Mouse (Mus musculus) C2C12 (cell line): Measurements from ENCODE around the gene Rph3al.

Source experiments
- CTCF ChIP-seq: IDR thresholded peaks from one replicate; pipeline ENCODE4 v1.5.1; 2011; ENCODE audit not compliant: control insufficient read depth, insufficient read depth, insufficient read length
- MAX ChIP-seq: IDR thresholded peaks from one replicate; pipeline ENCODE4 v1.6.1; 2011; ENCODE audit warnings: mild to moderate bottlenecking, control low read depth
- MYOD1 ChIP-seq: IDR thresholded peaks from one replicate; pipeline ENCODE4 v1.6.1; 2011; ENCODE audit warnings: low read depth; ENCODE audit not compliant: control insufficient read depth, insufficient read length
- USF1 ChIP-seq: IDR thresholded peaks from one replicate; pipeline ENCODE4 v1.6.1; 2011; ENCODE audit warnings: low read depth, mild to moderate bottlenecking, control low read depth, moderate library complexity

DNA sequence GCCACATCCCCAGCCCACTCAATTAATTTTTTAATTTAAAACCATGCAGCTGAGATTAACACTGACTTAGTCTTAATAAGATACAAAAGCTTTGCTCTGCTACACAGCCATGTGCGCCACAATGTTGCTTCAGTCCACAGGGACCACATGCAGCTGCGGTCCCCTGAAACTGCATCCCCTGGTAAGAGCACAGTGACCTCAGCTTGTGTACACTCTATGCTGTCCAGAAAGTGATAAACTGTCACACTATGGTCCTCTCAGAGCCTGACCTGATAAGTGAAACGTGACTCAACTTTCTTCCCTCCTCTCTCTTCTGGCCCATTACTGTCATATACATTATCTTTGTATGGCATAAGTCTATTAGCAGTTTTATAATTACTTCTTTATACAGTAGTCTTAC, 12.2 kb upstream of the Rph3al start:
- no peak for TF ChIP-seq CTCF
- TF ChIP-seq USF1, result no peak
- no peak for TF ChIP-seq MAX
- no peak for TF ChIP-seq MYOD1
